Mouse (Mus musculus): ENCODE results near the gene Ado. TPM values are rescaled to one million over a fixed set of nuclear protein-coding genes. Genes with fewer than 3 reads are reported as not detected.

The Ado gene
- polyA plus RNA-seq, 1 experiment: 9.6 TPM

GRCm38 (mm10) chr10:67571443-67571842 is 22.7 kb upstream of the Ado start:
- DNase-seq (ENCODE audit: low read depth in 1 of 2, low spot score in 2 of 2): no peak
- H3K4me3 ChIP-seq (ENCODE audit: extremely low read depth, insufficient read depth, insufficient read length): no peak overlapping the region
- no peak overlapping the region for H3K27ac ChIP-seq (ENCODE audit: insufficient read depth, low read length)
- 85% methylated on average over 14 of the region's 14 CpGs for WGBS
- TF ChIP-seq CTCF (IDR thresholded peaks at IDR 0.05; ENCODE audit: extremely low read depth, insufficient read depth, insufficient read length, insufficient replicate concordance): no peak
- TF ChIP-seq POLR2A (IDR thresholded peaks at IDR 0.05; ENCODE audit: low read depth, low read length): no peak
- H3K4me1 ChIP-seq (ENCODE audit: control insufficient read depth, insufficient read depth, insufficient read length): peaks cover 2% of the 10 kb centered on the region; the same call in 1 of the 2 replicates
- H3K36me3 ChIP-seq (ENCODE audit: control insufficient read depth, insufficient read depth, low read length): no peaks in the 10 kb centered on the region
- H3K27me3 ChIP-seq (ENCODE audit: control insufficient read depth, insufficient read depth, low read length): no peaks in the 10 kb centered on the region

GRCm38 (mm10) chr10:67569539-67569938 is 20.8 kb upstream of the Ado start:
- TF ChIP-seq CTCF (IDR thresholded peaks at IDR 0.05; ENCODE audit: extremely low read depth, insufficient read depth, insufficient read length, insufficient replicate concordance) (no peak), POLR2A (IDR thresholded peaks at IDR 0.05; ENCODE audit: low read depth, low read length) (no peak)
- Histone ChIP-seq H3K27me3 (ENCODE audit: control insufficient read depth, insufficient read depth, low read length) (no peaks in the 10 kb centered on the region), H3K4me3 (ENCODE audit: extremely low read depth, insufficient read depth, insufficient read length) (no peak overlapping the region)

GRCm38 (mm10) chr10:67566104-67566503 is 17.3 kb upstream of the Ado start:
- Histone ChIP-seq H3K27me3 (ENCODE audit: control insufficient read depth, insufficient read depth, low read length) (no peaks in the 10 kb centered on the region), H3K36me3 (ENCODE audit: control insufficient read depth, insufficient read depth, low read length) (no peaks in the 10 kb centered on the region), H3K4me3 (ENCODE audit: extremely low read depth, insufficient read depth, insufficient read length) (no peak overlapping the region), H3K27ac (ENCODE audit: insufficient read depth, low read length) (no peak overlapping the region), H3K4me1 (ENCODE audit: control insufficient read depth, insufficient read depth, insufficient read length) (peaks cover 6% of the 10 kb centered on the region; the same call in 1 of the 2 replicates)
- WGBS: 12% methylated on average over 8 of the region's 8 CpGs
- DNase-seq (ENCODE audit: low read depth in 1 of 2, low spot score in 2 of 2): peak in 1 of 2 experiments; percentile 52
- no peak for TF ChIP-seq POLR2A (IDR thresholded peaks at IDR 0.05; ENCODE audit: low read depth, low read length)
- no peak for TF ChIP-seq CTCF (IDR thresholded peaks at IDR 0.05; ENCODE audit: extremely low read depth, insufficient read depth, insufficient read length, insufficient replicate concordance)

More at GRCm38 (mm10) chr10:67569539-67569938, 20.8 kb upstream of the Ado start:
- no peak overlapping the region for H3K27ac ChIP-seq (ENCODE audit: insufficient read depth, low read length)
- no peaks in the 10 kb centered on the region for H3K36me3 ChIP-seq (ENCODE audit: control insufficient read depth, insufficient read depth, low read length)
- H3K4me1 ChIP-seq (ENCODE audit: control insufficient read depth, insufficient read depth, insufficient read length): peaks cover 6% of the 10 kb centered on the region; the same call in 1 of the 2 replicates
- DNase-seq (ENCODE audit: low read depth in 1 of 2, low spot score in 2 of 2): no peak
- 68% methylated on average over 7 of the region's 7 CpGs for WGBS

- Histone ChIP-seq H3K4me3 (ENCODE audit: extremely low read depth, insufficient read depth, insufficient read length) (no peak overlapping the region), H3K36me3 (ENCODE audit: control insufficient read depth, insufficient read depth, low read length) (no peaks in the 10 kb centered on the region), H3K4me1 (ENCODE audit: control insufficient read depth, insufficient read depth, insufficient read length) (peaks cover 6% of the 10 kb centered on the region; the same call in 1 of the 2 replicates), H3K27ac (ENCODE audit: insufficient read depth, low read length) (no peak overlapping the region), H3K27me3 (ENCODE audit: control insufficient read depth, insufficient read depth, low read length) (no peaks in the 10 kb centered on the region)
- 86% methylated on average over 7 of the region's 7 CpGs for WGBS
- TF ChIP-seq CTCF (IDR thresholded peaks at IDR 0.05; ENCODE audit: extremely low read depth, insufficient read depth, insufficient read length, insufficient replicate concordance) (no peak), POLR2A (IDR thresholded peaks at IDR 0.05; ENCODE audit: low read depth, low read length) (no peak)
- no peak for DNase-seq (ENCODE audit: low read depth in 1 of 2, low spot score in 2 of 2)
Measured at GRCm38 (mm10) chr10:67564509-67564908, 15.8 kb upstream of the Ado start.

- TF ChIP-seq CTCF (IDR thresholded peaks at IDR 0.05; ENCODE audit: extremely low read depth, insufficient read depth, insufficient read length, insufficient replicate concordance) (no peak), POLR2A (IDR thresholded peaks at IDR 0.05; ENCODE audit: low read depth, low read length) (no peak)
- H3K27me3 ChIP-seq (ENCODE audit: control insufficient read depth, insufficient read depth, low read length): no peaks in the 10 kb centered on the region
- no peaks in the 10 kb centered on the region for H3K36me3 ChIP-seq (ENCODE audit: control insufficient read depth, insufficient read depth, low read length)
- no peak overlapping the region for H3K4me3 ChIP-seq (ENCODE audit: extremely low read depth, insufficient read depth, insufficient read length)
- WGBS: 67% methylated on average over 1 of the region's 1 CpGs
- DNase-seq (ENCODE audit: low read depth in 1 of 2, low spot score in 2 of 2): no peak
- H3K27ac ChIP-seq (ENCODE audit: insufficient read depth, low read length): no peak overlapping the region
- H3K4me1 ChIP-seq (ENCODE audit: control insufficient read depth, insufficient read depth, insufficient read length): peaks cover 2% of the 10 kb centered on the region; the same call in 1 of the 2 replicates
Measured at GRCm38 (mm10) chr10:67561185-67561584, 12.4 kb upstream of the Ado start.

GRCm38 (mm10) chr10:67559765-67560394 is 11.1 kb upstream of the Ado start:
- H3K4me3 ChIP-seq (ENCODE audit: extremely low read depth, insufficient read depth, insufficient read length): no peak overlapping the region
- H3K36me3 ChIP-seq (ENCODE audit: control insufficient read depth, insufficient read depth, low read length): no peaks in the 10 kb centered on the region
- H3K27ac ChIP-seq (ENCODE audit: insufficient read depth, low read length): no peak overlapping the region
- DNase-seq (ENCODE audit: low read depth in 1 of 2, low spot score in 2 of 2): no peak
- WGBS: 81% methylated on average over 13 of the region's 13 CpGs
- H3K4me1 ChIP-seq (ENCODE audit: control insufficient read depth, insufficient read depth, insufficient read length): no peaks in the 10 kb centered on the region
- H3K27me3 ChIP-seq (ENCODE audit: control insufficient read depth, insufficient read depth, low read length): no peaks in the 10 kb centered on the region
- TF ChIP-seq CTCF (IDR thresholded peaks at IDR 0.05; ENCODE audit: extremely low read depth, insufficient read depth, insufficient read length, insufficient replicate concordance) (no peak), POLR2A (IDR thresholded peaks at IDR 0.05; ENCODE audit: low read depth, low read length) (no peak)

GRCm38 (mm10) chr10:67558053-67558452 is 9.3 kb upstream of the Ado start:
- Histone ChIP-seq H3K4me1 (ENCODE audit: control insufficient read depth, insufficient read depth, insufficient read length) (no peaks in the 10 kb centered on the region), H3K36me3 (ENCODE audit: control insufficient read depth, insufficient read depth, low read length) (no peaks in the 10 kb centered on the region), H3K4me3 (ENCODE audit: extremely low read depth, insufficient read depth, insufficient read length) (no peak overlapping the region), H3K27me3 (ENCODE audit: control insufficient read depth, insufficient read depth, low read length) (no peaks in the 10 kb centered on the region), H3K27ac (ENCODE audit: insufficient read depth, low read length) (no peak overlapping the region)
- whole genome bisulfite sequencing: 93% methylated on average over 4 of the region's 4 CpGs
- no peak for DNase-seq (ENCODE audit: low read depth in 1 of 2, low spot score in 2 of 2)
- TF ChIP-seq CTCF (IDR thresholded peaks at IDR 0.05; ENCODE audit: extremely low read depth, insufficient read depth, insufficient read length, insufficient replicate concordance) (no peak), POLR2A (IDR thresholded peaks at IDR 0.05; ENCODE audit: low read depth, low read length) (no peak)
